Mouse (Mus musculus) MEL (cell line): ENCODE data around the gene Kcnh8. TPM values are rescaled to one million over a fixed set of nuclear protein-coding genes. Genes with fewer than 3 reads are reported as not detected.
A peak's percentile ranks its signal among the peaks of the same experiment; 100 is the strongest.

Experiments used
- DNase-seq: peaks from one replicate; pipeline ENCODE4 v3.0.0; 2011; ENCODE audit warnings: low read depth, low spot score
- H3K27ac ChIP-seq: 2 replicates; pipeline ENCODE4 v1.5.1; 2012; ENCODE audit warnings: low read depth, mild to moderate bottlenecking, control low read depth, low read length, moderate library complexity; ENCODE audit not compliant: control insufficient read depth
- H3K27me3 ChIP-seq, 2 experiments: fragments of 150-350 bp in 1 of 2; sonication (generic) in 1 of 2; 2 replicates each; pipeline ENCODE4 v1.6.1; 2012; ENCODE audit warnings: low read length in 2 of 2, mild to moderate bottlenecking in 2 of 2, improper control_type of control experiment in 1 of 2, moderate library complexity in 1 of 2; ENCODE audit not compliant: insufficient read depth in 2 of 2, control insufficient read depth in 1 of 2
- H3K36me3 ChIP-seq, 2 experiments: 2 replicates each; pipeline ENCODE4 v1.6.1; 2012 to 2014; ENCODE audit warnings: low read length in 2 of 2, improper control_type of control experiment in 1 of 2, inconsistent platforms in 1 of 2, mild to moderate bottlenecking in 1 of 2; ENCODE audit not compliant: insufficient read depth in 2 of 2, control insufficient read depth in 1 of 2
- H3K4me1 ChIP-seq, 2 experiments: fragments of 150-350 bp in 1 of 2; sonication (generic) in 1 of 2; 2 replicates each; pipeline ENCODE4 v1.6.1; 2012; ENCODE audit warnings: low read length in 2 of 2, improper control_type of control experiment in 1 of 2, mild to moderate bottlenecking in 1 of 2; ENCODE audit not compliant: insufficient read depth in 2 of 2, control insufficient read depth in 1 of 2
- H3K4me3 ChIP-seq, 2 experiments: fragments of 150-350 bp in 1 of 2; sonication (generic) in 1 of 2; 2 replicates each; pipeline ENCODE4 v1.5.1; 2012; ENCODE audit warnings: low read depth in 2 of 2, low read length in 2 of 2, mild to moderate bottlenecking in 2 of 2, moderate library complexity in 2 of 2, control low read depth in 1 of 2, improper control_type of control experiment in 1 of 2; ENCODE audit not compliant: control insufficient read depth in 1 of 2, insufficient read depth in 1 of 2
- H3K79me2 ChIP-seq: 2 replicates; pipeline ENCODE4 v1.6.1; 2012; ENCODE audit warnings: mild to moderate bottlenecking, low read length, moderate library complexity; ENCODE audit not compliant: control insufficient read depth, poor library complexity, insufficient read depth
- H3K9ac ChIP-seq: 2 replicates; pipeline ENCODE4 v1.6.1; 2012; ENCODE audit warnings: low read depth, mild to moderate bottlenecking, control low read depth, low read length, moderate library complexity; ENCODE audit not compliant: control insufficient read depth, poor library complexity, severe bottlenecking
- H3K9me3 ChIP-seq: fragments of 150-350 bp; sonication (generic); replicated peaks from 2 replicates; pipeline ENCODE4 v1.6.1; 2012; ENCODE audit warnings: mild to moderate bottlenecking, low read length, improper control_type of control experiment, moderate library complexity; ENCODE audit not compliant: insufficient read depth
- BHLHE40 ChIP-seq: IDR thresholded peaks from 2 replicates; pipeline ENCODE4 v1.6.1; 2012; ENCODE audit warnings: low read depth, mild to moderate bottlenecking, inconsistent platforms, low read length, improper control_type of control experiment, borderline replicate concordance
- CHD1 ChIP-seq: IDR thresholded peaks from 2 replicates; pipeline ENCODE4 v1.6.1; 2012; ENCODE audit warnings: low read depth, mild to moderate bottlenecking, inconsistent platforms, low read length, improper control_type of control experiment
- CTCF ChIP-seq, 3 experiments: IDR thresholded peaks in 2 of 3; conservative IDR thresholded peaks in 1 of 3; 2 replicates each; pipeline ENCODE4 v1.5.1; 2011 to 2012; ENCODE audit warnings: low read length in 3 of 3, low read depth in 2 of 3, mild to moderate bottlenecking in 2 of 3, improper control_type of control experiment in 1 of 3, inconsistent platforms in 1 of 3, mixed read lengths in 1 of 3, moderate library complexity in 1 of 3; ENCODE audit not compliant: control insufficient read depth in 1 of 3, insufficient read depth in 1 of 3, poor library complexity in 1 of 3, severe bottlenecking in 1 of 3
- E2F4 ChIP-seq: IDR thresholded peaks from 2 replicates; pipeline ENCODE4 v1.6.1; 2011; ENCODE audit warnings: low read depth, low read length, improper control_type of control experiment, borderline replicate concordance
- ELF1 ChIP-seq: IDR thresholded peaks from 2 replicates; pipeline ENCODE4 v1.6.1; 2014; ENCODE audit warnings: low read depth, mild to moderate bottlenecking, inconsistent platforms, low read length, improper control_type of control experiment, moderate library complexity
- EP300 ChIP-seq, 2 experiments: IDR thresholded peaks; 2 replicates each; pipeline ENCODE4 v1.6.1; 2011; ENCODE audit warnings: improper control_type of control experiment in 2 of 2, low read length in 2 of 2, low read depth in 1 of 2, mild to moderate bottlenecking in 1 of 2
- ETS1 ChIP-seq: IDR thresholded peaks from 2 replicates; pipeline ENCODE4 v1.6.1; 2012; ENCODE audit warnings: low read depth, mild to moderate bottlenecking, inconsistent platforms, low read length, improper control_type of control experiment, moderate library complexity
- GABPA ChIP-seq: IDR thresholded peaks from 2 replicates; pipeline ENCODE4 v1.6.1; 2012; ENCODE audit warnings: low read depth, mild to moderate bottlenecking, inconsistent platforms, low read length, improper control_type of control experiment, moderate library complexity
- GATA1 ChIP-seq: IDR thresholded peaks from 2 replicates; pipeline ENCODE4 v1.6.1; 2011; ENCODE audit warnings: low read depth, low read length, improper control_type of control experiment
- KAT2A ChIP-seq: conservative IDR thresholded peaks from 2 replicates; pipeline ENCODE4 v1.6.1; 2012; ENCODE audit warnings: low read depth, low read length, improper control_type of control experiment, inconsistent platforms
- MAFK ChIP-seq: IDR thresholded peaks from 2 replicates; pipeline ENCODE4 v1.6.1; 2011; ENCODE audit warnings: low read depth, mild to moderate bottlenecking, low read length, improper control_type of control experiment, borderline replicate concordance
- MAX ChIP-seq: IDR thresholded peaks from 2 replicates; pipeline ENCODE4 v1.6.1; 2011; ENCODE audit warnings: low read length, improper control_type of control experiment
- MAZ ChIP-seq: IDR thresholded peaks from 2 replicates; pipeline ENCODE4 v1.6.1; 2012; ENCODE audit warnings: low read depth, mild to moderate bottlenecking, inconsistent platforms, low read length, improper control_type of control experiment
- MXI1 ChIP-seq: IDR thresholded peaks from 2 replicates; pipeline ENCODE4 v1.6.1; 2011; ENCODE audit warnings: mild to moderate bottlenecking, low read depth, low read length, improper control_type of control experiment
- MYB ChIP-seq: IDR thresholded peaks from 2 replicates; pipeline ENCODE4 v1.6.1; 2011; ENCODE audit warnings: mild to moderate bottlenecking, low read depth, low read length, improper control_type of control experiment
- MYC ChIP-seq: IDR thresholded peaks from 2 replicates; pipeline ENCODE4 v1.6.1; 2011; ENCODE audit warnings: low read depth, mild to moderate bottlenecking, low read length, improper control_type of control experiment, moderate library complexity
- NELFE ChIP-seq: IDR thresholded peaks from 2 replicates; pipeline ENCODE4 v1.6.1; 2011; ENCODE audit warnings: low read depth, low read length, improper control_type of control experiment
- NRF1 ChIP-seq: IDR thresholded peaks from 2 replicates; pipeline ENCODE4 v1.6.1; 2014; ENCODE audit warnings: low read depth, mild to moderate bottlenecking, inconsistent platforms, low read length, improper control_type of control experiment, moderate library complexity; ENCODE audit not compliant: poor library complexity, insufficient read depth, severe bottlenecking
- POLR2AphosphoS2 ChIP-seq: IDR thresholded peaks from 2 replicates; pipeline ENCODE4 v1.6.1; 2011; ENCODE audit warnings: low read length, improper control_type of control experiment
- RAD21 ChIP-seq: IDR thresholded peaks from 2 replicates; pipeline ENCODE4 v1.6.1; 2011; ENCODE audit warnings: mild to moderate bottlenecking, low read depth, low read length, improper control_type of control experiment
- RCOR1 ChIP-seq: IDR thresholded peaks from 2 replicates; pipeline ENCODE4 v1.6.1; 2012; ENCODE audit warnings: low read depth, mild to moderate bottlenecking, inconsistent platforms, low read length, improper control_type of control experiment
- SIN3A ChIP-seq: IDR thresholded peaks from 2 replicates; pipeline ENCODE4 v1.6.1; 2012; ENCODE audit warnings: low read length, improper control_type of control experiment, inconsistent platforms
- TAL1 ChIP-seq: IDR thresholded peaks from 2 replicates; pipeline ENCODE4 v1.6.1; 2012; ENCODE audit warnings: mild to moderate bottlenecking, inconsistent platforms, low read length, moderate library complexity, mixed read lengths
- TBP ChIP-seq: IDR thresholded peaks from 2 replicates; pipeline ENCODE4 v1.8.0; 2011; ENCODE audit warnings: low read depth, low read length, improper control_type of control experiment
- TCF12 ChIP-seq: IDR thresholded peaks from 2 replicates; pipeline ENCODE4 v1.6.1; 2014; ENCODE audit warnings: low read depth, mild to moderate bottlenecking, inconsistent platforms, low read length, improper control_type of control experiment, moderate library complexity
- UBTF ChIP-seq: IDR thresholded peaks from 2 replicates; pipeline ENCODE4 v1.6.1; 2012; ENCODE audit warnings: low read depth, mild to moderate bottlenecking, inconsistent platforms, low read length, improper control_type of control experiment, moderate library complexity, borderline replicate concordance; ENCODE audit not compliant: insufficient read depth
- USF1 ChIP-seq: IDR thresholded peaks from 2 replicates; pipeline ENCODE4 v1.6.1; 2014; ENCODE audit warnings: low read depth, mild to moderate bottlenecking, inconsistent platforms, low read length, improper control_type of control experiment, moderate library complexity
- ZC3H11A ChIP-seq: IDR thresholded peaks from 2 replicates; pipeline ENCODE4 v1.6.1; 2012; ENCODE audit warnings: low read depth, mild to moderate bottlenecking, inconsistent platforms, low read length, improper control_type of control experiment
- ZKSCAN1 ChIP-seq: IDR thresholded peaks from 2 replicates; pipeline ENCODE4 v1.6.1; 2012; ENCODE audit warnings: low read depth, mild to moderate bottlenecking, inconsistent platforms, low read length, improper control_type of control experiment, moderate library complexity
- ZMIZ1 ChIP-seq: IDR thresholded peaks from 2 replicates; pipeline ENCODE4 v1.6.1; 2012; ENCODE audit warnings: low read depth, mild to moderate bottlenecking, inconsistent platforms, low read length, improper control_type of control experiment, moderate library complexity
- polyA plus RNA-seq, 2 experiments: library from polyadenylated mRNA; stranded (reverse) in 1 of 2; unstranded in 1 of 2; fragments of >175 nt in 1 of 2; fragments of >200 nt in 1 of 2; gene quantifications; 2 replicates each; pipeline versions ENCODE4 v1.2.1 to v1.2.4; 2012; ENCODE audit warnings: low replicate concordance in 2 of 2, low read depth in 1 of 2; ENCODE audit not compliant: insufficient read length in 2 of 2, insufficient read depth in 1 of 2, missing spikeins in 1 of 2
- total RNA-seq: library from RNA; depleted of rRNA; stranded (reverse); fragments of 300-350 nt; gene quantifications from 2 replicates; pipeline ENCODE4 v1.2.3, GENCODE M21; 2012; rRNA removed

Gene Kcnh8
- not detected in 2 replicates for total RNA-seq
- not detected for polyA plus RNA-seq

DNA sequence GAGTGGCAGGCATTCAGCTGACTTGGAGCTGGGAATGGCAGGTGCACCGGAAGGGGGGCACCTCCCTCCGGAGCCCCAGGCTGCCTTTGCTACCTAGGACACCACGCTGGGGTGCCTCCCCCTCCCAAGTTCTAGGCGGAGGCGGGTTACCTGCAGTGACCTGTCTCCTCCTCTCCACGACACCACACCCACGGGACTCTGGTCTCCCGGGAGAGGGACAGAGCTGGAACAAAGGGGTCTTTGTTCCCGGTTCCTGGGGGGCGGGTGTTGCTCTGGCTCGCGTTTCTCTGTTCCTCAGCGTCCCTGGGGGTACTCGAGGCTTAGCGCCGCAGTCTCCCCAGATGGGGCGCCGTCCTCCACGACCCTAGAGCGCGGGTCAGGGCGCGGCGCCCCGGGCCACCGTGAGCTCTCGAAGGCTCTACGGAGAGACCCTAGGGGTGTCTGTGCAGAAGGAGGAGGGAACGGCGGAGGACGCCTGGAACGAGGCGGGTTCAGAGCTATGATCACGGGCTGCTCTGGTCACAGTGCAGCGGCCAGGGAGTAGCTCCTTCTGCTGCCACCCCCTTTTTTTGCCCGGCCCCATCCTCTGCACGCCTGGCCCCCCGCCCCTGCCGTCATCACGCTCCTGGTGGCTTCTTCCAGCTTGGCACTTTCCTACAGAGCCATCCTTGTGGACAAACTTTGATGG lies at the start of gene Kcnh8:
Gene Kcnh8 (plus strand): TSS at position 617 of the 688 bp plus-strand sequence.
- H3K27me3 ChIP-seq, result no peaks in the 10 kb centered on the region
- TF ChIP-seq ETS1, result no peak
- no peak for TF ChIP-seq ELF1
- TF ChIP-seq TCF12, result no peak
- no peak for TF ChIP-seq TBP
- no peak for TF ChIP-seq MYB
- TF ChIP-seq KAT2A, result no peak
- TF ChIP-seq MXI1, result no peak
- no peak for TF ChIP-seq SIN3A
- TF ChIP-seq CHD1, result no peak
- no peak for TF ChIP-seq GABPA
- TF ChIP-seq ZC3H11A, result no peak
- H3K36me3 ChIP-seq, result no peaks in the 10 kb centered on the region
- no peak within 1 kb of the TSS for H3K4me3 ChIP-seq
- DNase-seq, result no peak
- no peaks in the 10 kb centered on the region for H3K9me3 ChIP-seq
- no peak within 1 kb of the TSS for H3K9ac ChIP-seq
- no peaks in the 10 kb centered on the region for H3K79me2 ChIP-seq
- no peaks in the 10 kb centered on the region for H3K4me1 ChIP-seq
- H3K27ac ChIP-seq, result no peak within 1 kb of the TSS

DNA sequence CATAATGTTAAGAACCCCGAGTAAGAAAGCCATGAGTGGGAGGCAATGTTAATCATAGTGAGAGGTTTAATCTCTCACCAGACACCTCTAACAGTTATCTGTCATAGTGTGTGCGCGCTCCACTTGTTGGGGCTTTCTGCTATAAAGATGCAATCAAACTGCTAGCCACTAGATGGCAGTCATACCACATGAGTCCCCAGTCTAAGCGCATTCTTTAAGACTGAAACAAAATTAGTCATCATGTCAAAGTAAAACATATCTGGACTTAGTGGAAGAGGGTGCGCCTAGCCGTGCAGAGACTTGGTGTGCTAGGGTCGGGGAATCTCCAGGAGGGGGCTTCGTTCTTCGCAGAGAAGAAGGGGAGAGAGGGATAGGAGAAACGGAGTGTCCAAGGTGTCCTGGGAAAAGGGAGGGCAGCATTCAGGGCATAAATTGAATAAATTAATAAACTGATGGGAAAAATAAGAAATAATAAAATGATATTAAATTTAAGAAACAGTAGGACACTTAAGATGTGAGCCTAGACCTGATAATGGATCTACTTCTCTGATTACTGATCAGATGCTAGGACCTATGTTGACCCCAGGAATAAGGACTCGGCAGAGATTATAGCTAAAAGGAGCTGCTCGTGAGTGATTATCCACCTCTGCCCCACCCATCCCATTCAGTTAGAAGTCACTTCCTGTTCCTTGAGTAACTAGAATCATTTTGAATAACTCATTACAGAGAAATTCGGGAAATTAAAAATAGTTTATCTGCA lies 42.4 kb upstream of the Kcnh8 start:
- Histone ChIP-seq H3K79me2 (no peaks in the 10 kb centered on the region), H3K4me1 (no peaks in the 10 kb centered on the region), H3K9me3 (no peaks in the 10 kb centered on the region), H3K36me3 (no peaks in the 10 kb centered on the region), H3K27me3 (no peaks in the 10 kb centered on the region), H3K9ac (no peak overlapping the region), H3K4me3 (no peak overlapping the region), H3K27ac (no peak overlapping the region)
- DNase-seq, result peak; percentile 71
- TF ChIP-seq MAX, result no peak
- no peak for TF ChIP-seq RCOR1
- peak; percentile 66 for TF ChIP-seq ZC3H11A
- no peak for TF ChIP-seq E2F4
- TF ChIP-seq RAD21, result peak; percentile 80
- TF ChIP-seq CHD1, result no peak
- TF ChIP-seq UBTF, result no peak
- TF ChIP-seq TAL1, result no peak
- no peak for TF ChIP-seq ZMIZ1
- TF ChIP-seq EP300 (IDR thresholded peaks at IDR 0.05; ENCODE audit: low read depth in 1 of 2, low read length in 2 of 2), result no peak
- no peak for TF ChIP-seq NRF1
- TF ChIP-seq ZKSCAN1, result no peak
- TF ChIP-seq BHLHE40, result no peak
- no peak for TF ChIP-seq NELFE
- no peak for TF ChIP-seq MYC
- no peak for TF ChIP-seq MAFK
- no peak for TF ChIP-seq MYB
- TF ChIP-seq USF1, result no peak
- TF ChIP-seq POLR2AphosphoS2, result no peak
- no peak for TF ChIP-seq MAZ
- TF ChIP-seq CTCF (IDR thresholded peaks at IDR 0.05 in 2 of 3, conservative IDR thresholded peaks at IDR 0.05 in 1 of 3; ENCODE audit: control insufficient read depth in 1 of 3, insufficient read depth in 1 of 3, low read depth in 2 of 3, low read length in 3 of 3, poor library complexity in 1 of 3, severe bottlenecking in 1 of 3), result peak; percentile 50 to 75 (median 56)
- no peak for TF ChIP-seq SIN3A
- TF ChIP-seq GATA1, result no peak
